Mouse (Mus musculus) MEL (cell line): Measurements from ENCODE around the gene Gm20855.
"Not testable (repeated sequence)": the region's sequence is repeated elsewhere in the genome, so short reads cannot be mapped to it uniquely, and the experiment has no call there.

Experiments used
- BHLHE40 ChIP-seq: IDR thresholded peaks from 2 replicates; pipeline ENCODE4 v1.6.1; 2012; ENCODE audit warnings: low read depth, mild to moderate bottlenecking, inconsistent platforms, low read length, improper control_type of control experiment, borderline replicate concordance
- CTCF ChIP-seq, 3 experiments: IDR thresholded peaks in 2 of 3; conservative IDR thresholded peaks in 1 of 3; 2 replicates each; pipeline ENCODE4 v1.5.1; 2011 to 2012; ENCODE audit warnings: low read length in 3 of 3, low read depth in 2 of 3, mild to moderate bottlenecking in 2 of 3, improper control_type of control experiment in 1 of 3, inconsistent platforms in 1 of 3, mixed read lengths in 1 of 3, moderate library complexity in 1 of 3; ENCODE audit not compliant: control insufficient read depth in 1 of 3, insufficient read depth in 1 of 3, poor library complexity in 1 of 3, severe bottlenecking in 1 of 3
- ELF1 ChIP-seq: IDR thresholded peaks from 2 replicates; pipeline ENCODE4 v1.6.1; 2014; ENCODE audit warnings: low read depth, mild to moderate bottlenecking, inconsistent platforms, low read length, improper control_type of control experiment, moderate library complexity
- EP300 ChIP-seq, 2 experiments: IDR thresholded peaks; 2 replicates each; pipeline ENCODE4 v1.6.1; 2011; ENCODE audit warnings: improper control_type of control experiment in 2 of 2, low read length in 2 of 2, low read depth in 1 of 2, mild to moderate bottlenecking in 1 of 2
- KAT2A ChIP-seq: conservative IDR thresholded peaks from 2 replicates; pipeline ENCODE4 v1.6.1; 2012; ENCODE audit warnings: low read depth, low read length, improper control_type of control experiment, inconsistent platforms
- MAX ChIP-seq: IDR thresholded peaks from 2 replicates; pipeline ENCODE4 v1.6.1; 2011; ENCODE audit warnings: low read length, improper control_type of control experiment
- MXI1 ChIP-seq: IDR thresholded peaks from 2 replicates; pipeline ENCODE4 v1.6.1; 2011; ENCODE audit warnings: mild to moderate bottlenecking, low read depth, low read length, improper control_type of control experiment
- MYC ChIP-seq: IDR thresholded peaks from 2 replicates; pipeline ENCODE4 v1.6.1; 2011; ENCODE audit warnings: low read depth, mild to moderate bottlenecking, low read length, improper control_type of control experiment, moderate library complexity
- POLR2A ChIP-seq, 2 experiments: IDR thresholded peaks; 2 replicates each; pipeline ENCODE4 v1.6.1; 2011 to 2012; ENCODE audit warnings: low read length in 2 of 2, mild to moderate bottlenecking in 2 of 2, control low read depth in 1 of 2, improper control_type of control experiment in 1 of 2, low read depth in 1 of 2, moderate library complexity in 1 of 2; ENCODE audit not compliant: control insufficient read depth in 1 of 2, insufficient read depth in 1 of 2, poor library complexity in 1 of 2
- SIN3A ChIP-seq: IDR thresholded peaks from 2 replicates; pipeline ENCODE4 v1.6.1; 2012; ENCODE audit warnings: low read length, improper control_type of control experiment, inconsistent platforms
- TAL1 ChIP-seq: IDR thresholded peaks from 2 replicates; pipeline ENCODE4 v1.6.1; 2012; ENCODE audit warnings: mild to moderate bottlenecking, inconsistent platforms, low read length, moderate library complexity, mixed read lengths
- TCF12 ChIP-seq: IDR thresholded peaks from 2 replicates; pipeline ENCODE4 v1.6.1; 2014; ENCODE audit warnings: low read depth, mild to moderate bottlenecking, inconsistent platforms, low read length, improper control_type of control experiment, moderate library complexity
- ZC3H11A ChIP-seq: IDR thresholded peaks from 2 replicates; pipeline ENCODE4 v1.6.1; 2012; ENCODE audit warnings: low read depth, mild to moderate bottlenecking, inconsistent platforms, low read length, improper control_type of control experiment

DNA sequence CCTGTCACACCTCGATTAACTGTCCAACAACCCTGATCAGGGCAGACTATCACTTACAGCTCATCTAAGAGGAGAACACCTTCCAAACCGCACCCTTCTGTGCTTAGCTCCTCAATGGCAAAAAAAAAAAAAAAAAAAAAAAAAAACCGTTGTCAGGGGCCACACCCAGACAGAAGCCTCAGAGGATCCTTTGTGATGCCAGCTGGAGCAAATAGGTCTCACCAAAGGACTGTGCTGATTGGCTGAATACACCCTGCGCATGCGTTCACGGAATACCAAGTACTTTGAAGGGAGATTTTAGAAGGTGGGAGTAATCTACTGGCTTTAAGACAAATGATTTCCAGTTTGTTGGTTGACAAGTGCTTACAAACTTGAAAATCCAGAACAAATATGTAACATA, at the start of gene Gm20855:
- not testable (repeated sequence) for TF ChIP-seq CTCF (IDR thresholded peaks at IDR 0.05 in 2 of 3, conservative IDR thresholded peaks at IDR 0.05 in 1 of 3; ENCODE audit: control insufficient read depth in 1 of 3, insufficient read depth in 1 of 3, low read depth in 2 of 3, low read length in 3 of 3, poor library complexity in 1 of 3, severe bottlenecking in 1 of 3); ZC3H11A; MAX; TAL1; MYC; KAT2A; POLR2A (IDR thresholded peaks at IDR 0.05; ENCODE audit: control insufficient read depth in 1 of 2, insufficient read depth in 1 of 2, low read depth in 1 of 2, low read length in 2 of 2, poor library complexity in 1 of 2); BHLHE40; TCF12; EP300 (IDR thresholded peaks at IDR 0.05; ENCODE audit: low read depth in 1 of 2, low read length in 2 of 2); ELF1; MXI1; SIN3A
